Mouse (Mus musculus) intestine, embryonic 14.5 days (tissue): Measurements from ENCODE around the gene Senp2. TPM values are rescaled to one million over a fixed set of nuclear protein-coding genes. Genes with fewer than 3 reads are reported as not detected.

Experiments used
- ATAC-seq: fragments of 200-750 bp; cut with Nextera tagmentation; replicated peaks from 2 replicates; pipeline ENCODE4 v1.8.0; 2017; ENCODE audit warnings: low read depth, moderate number of reproducible peaks, moderate TSS enrichment, moderate library complexity; ENCODE audit not compliant: low FRiP score, low TSS enrichment
- DNase-seq: peaks from one replicate; pipeline ENCODE4 v3.0.0-alpha.2; 2018; ENCODE audit warnings: low spot score
- H3K27ac ChIP-seq: fragments of 300-500 bp; sonication (generic); 2 replicates; pipeline ENCODE4 v1.5.1; 2014; ENCODE audit warnings: low read depth, mild to moderate bottlenecking, control low read depth
- H3K27me3 ChIP-seq: fragments of 300-500 bp; sonication (generic); replicated peaks from 2 replicates; pipeline ENCODE4 v1.6.1; 2014; ENCODE audit warnings: low read length, control low read depth; ENCODE audit not compliant: control insufficient read depth, insufficient read depth
- H3K36me3 ChIP-seq: fragments of 300-500 bp; sonication (generic); 2 replicates; pipeline ENCODE4 v1.6.1; 2014; ENCODE audit warnings: low read length, control low read depth; ENCODE audit not compliant: control insufficient read depth, insufficient read depth
- H3K4me1 ChIP-seq: fragments of 300-500 bp; sonication (generic); replicated peaks from 2 replicates; pipeline ENCODE4 v1.6.1; 2014; ENCODE audit warnings: low read length, control low read depth, mixed read lengths; ENCODE audit not compliant: control insufficient read depth, insufficient read depth
- H3K4me2 ChIP-seq: fragments of 300-500 bp; sonication (generic); 2 replicates; pipeline ENCODE4 v1.6.1; 2014; ENCODE audit warnings: low read length
- H3K4me3 ChIP-seq: fragments of 300-500 bp; sonication (generic); 2 replicates; pipeline ENCODE4 v1.5.1; 2014; ENCODE audit warnings: low read depth, low read length, control low read depth, mixed read lengths
- H3K9ac ChIP-seq: fragments of 300-500 bp; sonication (generic); 2 replicates; pipeline ENCODE4 v1.6.1; 2014; ENCODE audit warnings: mild to moderate bottlenecking, low read length
- H3K9me3 ChIP-seq: fragments of 300-500 bp; sonication (generic); 2 replicates; pipeline ENCODE4 v1.6.1; 2016; ENCODE audit warnings: low read length, control low read depth; ENCODE audit not compliant: control insufficient read depth
- WGBS: fragments of 180-500 bp; shearing (Covaris S2); extraction: QIAGEN DNeasy Blood & Tissue Kit; methylation state at CpG from one replicate; pipeline ENCODE4 v1.1.7; 2014; 5-methylcytosine and 5-hydroxymethylcytosine counted together
- polyA plus RNA-seq: library from polyadenylated mRNA; unstranded; fragments of >200 nt; fragmentation: Nextera tagmentation; extraction: Ambion mirVana; gene quantifications from 2 replicates; pipeline ENCODE4 v1.2.1, GENCODE M21; 2014

The Senp2 gene
- polyA plus RNA-seq, 1 experiment from 2014 or later = 45.9 TPM

DNA sequence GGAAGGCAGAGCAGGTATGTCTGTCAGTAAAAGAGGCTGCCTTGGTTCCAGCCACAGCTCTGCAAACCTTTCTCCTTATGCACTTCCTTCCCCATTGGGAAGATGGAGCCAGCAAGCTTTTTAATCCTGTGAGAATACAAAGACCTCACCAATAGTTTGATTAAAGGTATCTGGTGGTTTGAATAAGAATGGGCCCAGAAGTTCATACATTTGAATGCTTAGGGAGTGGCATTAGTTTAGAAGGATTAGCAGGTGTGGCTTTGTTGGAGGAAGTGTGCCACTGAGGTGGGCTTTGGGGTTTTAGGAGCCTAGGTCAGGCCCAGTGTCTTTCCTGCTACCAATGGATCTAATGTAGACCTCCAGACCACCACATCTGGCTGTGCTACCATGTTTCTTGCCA is 56.3 kb downstream of the Senp2 start:
- Histone ChIP-seq H3K9me3 (no peaks in the 10 kb centered on the region), H3K9ac (no peak overlapping the region), H3K4me3 (no peak overlapping the region), H3K27me3 (no peaks in the 10 kb centered on the region), H3K27ac (no peak overlapping the region), H3K36me3 (peaks cover 97% of the 10 kb centered on the region), H3K4me2 (no peak overlapping the region), H3K4me1 (no peaks in the 10 kb centered on the region)
- DNase-seq (no peak), ATAC-seq (no peak)

DNA sequence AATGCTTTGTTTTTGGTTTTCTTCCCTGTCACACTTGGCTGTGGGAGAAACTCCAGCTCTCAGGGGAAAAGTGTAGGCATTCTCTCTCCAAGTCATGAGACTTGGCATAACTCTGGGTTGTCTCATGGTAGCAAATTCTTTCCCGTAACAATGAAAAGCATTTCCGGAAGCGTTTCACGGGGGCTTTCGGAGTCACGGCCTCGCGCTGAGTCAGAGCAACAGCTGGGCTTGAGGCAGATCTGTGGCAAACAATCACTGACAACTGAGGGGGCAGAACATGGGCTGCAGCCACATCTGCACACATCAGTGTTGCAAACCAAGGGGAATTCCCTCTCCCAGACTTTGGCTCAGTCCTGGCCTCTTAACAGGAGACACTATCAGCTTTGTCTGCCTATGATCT is 58.1 kb downstream of the Senp2 start:
- H3K4me1 ChIP-seq = no peaks in the 10 kb centered on the region
- H3K4me2 ChIP-seq = no peak overlapping the region
- DNase-seq (no peak), ATAC-seq (no peak)
- no peaks in the 10 kb centered on the region for H3K9me3 ChIP-seq
- H3K27ac ChIP-seq = no peak overlapping the region
- no peaks in the 10 kb centered on the region for H3K27me3 ChIP-seq
- peaks cover 95% of the 10 kb centered on the region for H3K36me3 ChIP-seq
- no peak overlapping the region for H3K4me3 ChIP-seq
- WGBS = 95% methylated on average over 8 of the region's 8 CpGs
- H3K9ac ChIP-seq = no peak overlapping the region

DNA sequence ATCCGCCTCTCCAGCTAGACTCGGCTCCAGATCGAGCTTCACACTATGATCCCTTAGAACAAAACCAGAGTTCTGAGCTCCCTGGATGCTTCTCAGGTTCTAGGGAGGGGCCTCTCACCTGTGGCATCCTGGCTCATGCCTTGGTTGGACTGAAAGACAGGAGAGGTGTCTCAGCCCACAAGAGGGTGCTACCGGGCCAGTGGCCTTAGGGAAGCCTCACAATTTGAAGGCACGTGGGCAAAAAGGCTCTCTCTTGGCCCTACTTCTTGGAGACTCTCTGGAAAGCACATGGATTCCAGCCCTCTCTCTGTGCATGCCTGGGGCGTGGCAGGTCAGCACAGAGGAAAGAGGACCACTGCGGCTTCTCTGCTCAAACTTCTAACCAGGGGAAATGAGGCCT is 62.1 kb downstream of the Senp2 start:
- DNase-seq (no peak), ATAC-seq (no peak)
- WGBS = 89% methylated on average over 7 of the region's 7 CpGs
- Histone ChIP-seq H3K27ac (no peak overlapping the region), H3K4me1 (no peaks in the 10 kb centered on the region), H3K4me2 (no peak overlapping the region), H3K27me3 (no peaks in the 10 kb centered on the region), H3K9me3 (no peaks in the 10 kb centered on the region), H3K4me3 (no peak overlapping the region), H3K9ac (no peak overlapping the region), H3K36me3 (peaks cover 93% of the 10 kb centered on the region)

GRCm38 (mm10) chr16:22075067-22075466 is 65.8 kb downstream of the Senp2 start:
- Histone ChIP-seq H3K4me2 (no peak overlapping the region), H3K36me3 (peaks cover 95% of the 10 kb centered on the region), H3K4me3 (no peak overlapping the region), H3K27ac (no peak overlapping the region), H3K9ac (no peak overlapping the region), H3K27me3 (no peaks in the 10 kb centered on the region), H3K4me1 (no peaks in the 10 kb centered on the region), H3K9me3 (no peaks in the 10 kb centered on the region)
- WGBS = 69% methylated on average over 6 of the region's 6 CpGs
- ATAC-seq (no peak), DNase-seq (no peak)

DNA sequence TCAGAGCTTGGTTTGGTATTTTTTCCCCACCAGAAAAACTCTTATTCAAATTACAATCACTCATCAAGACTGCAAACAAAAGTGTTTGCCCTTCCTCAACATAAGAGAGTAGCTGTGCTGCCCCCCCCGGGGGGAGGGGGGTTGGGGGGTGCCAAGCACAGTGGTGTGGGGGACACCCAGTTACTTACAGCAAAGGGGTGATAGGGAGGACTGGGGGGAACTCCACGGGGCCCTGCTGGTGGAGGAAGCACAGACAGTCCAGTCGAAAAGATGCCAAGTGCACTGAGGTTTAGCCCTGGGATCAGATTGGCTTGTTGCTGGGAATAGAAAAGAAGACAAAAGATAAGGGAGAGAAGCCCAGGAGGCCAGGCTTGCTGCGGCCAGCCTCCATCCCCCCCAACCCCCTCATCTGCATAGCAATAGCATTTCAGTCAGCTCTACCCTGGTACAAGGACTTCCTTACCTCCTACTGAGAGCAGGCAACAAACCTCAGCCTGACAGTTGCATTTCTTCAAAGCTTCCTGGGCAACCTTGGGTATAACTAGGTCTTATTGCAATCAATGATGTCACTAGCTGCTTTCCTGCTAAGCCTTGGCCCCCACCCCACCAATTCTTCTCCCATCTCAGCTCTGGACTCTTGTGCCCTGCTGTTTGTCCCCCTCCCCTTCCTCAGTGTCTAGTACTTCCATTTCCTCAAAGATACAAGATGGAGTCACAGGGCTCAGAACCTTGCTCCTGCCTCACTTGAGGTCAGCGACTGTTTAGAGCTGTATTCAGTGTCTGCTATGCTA is 66.7 kb downstream of the Senp2 start:
- H3K27ac ChIP-seq = no peak overlapping the region
- no peak overlapping the region for H3K4me3 ChIP-seq
- no peak overlapping the region for H3K4me2 ChIP-seq
- no peaks in the 10 kb centered on the region for H3K27me3 ChIP-seq
- DNase-seq (no peak), ATAC-seq (no peak)
- H3K36me3 ChIP-seq = peaks cover 95% of the 10 kb centered on the region
- H3K9ac ChIP-seq = no peak overlapping the region
- H3K4me1 ChIP-seq = no peaks in the 10 kb centered on the region
- H3K9me3 ChIP-seq = no peaks in the 10 kb centered on the region
- WGBS = 36% methylated on average over 5 of the region's 5 CpGs

DNA sequence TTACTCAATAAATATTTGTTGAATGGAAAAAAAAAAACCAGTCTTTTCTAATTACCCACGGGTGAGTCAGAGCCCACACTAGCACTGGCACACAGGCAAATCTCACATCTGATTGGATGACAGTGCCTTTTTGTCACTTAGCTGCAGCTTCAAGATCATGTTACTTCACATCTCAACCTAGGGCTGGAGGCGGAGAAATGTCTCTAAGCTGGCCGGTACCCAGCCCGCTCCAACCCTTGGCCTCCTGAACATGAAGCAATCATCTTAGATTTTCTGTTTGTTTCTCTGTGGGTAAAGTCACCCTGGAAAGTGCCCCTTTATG is 67.3 kb downstream of the Senp2 start:
- ATAC-seq (no peak), DNase-seq (no peak)
- H3K4me2 ChIP-seq = no peak overlapping the region
- no peaks in the 10 kb centered on the region for H3K27me3 ChIP-seq
- WGBS = 60% methylated on average over 4 of the region's 4 CpGs
- no peak overlapping the region for H3K4me3 ChIP-seq
- H3K27ac ChIP-seq = no peak overlapping the region
- peaks cover 95% of the 10 kb centered on the region for H3K36me3 ChIP-seq
- no peaks in the 10 kb centered on the region for H3K4me1 ChIP-seq
- no peaks in the 10 kb centered on the region for H3K9me3 ChIP-seq
- no peak overlapping the region for H3K9ac ChIP-seq

GRCm38 (mm10) chr16:22080125-22080710 is 70.9 kb downstream of the Senp2 start:
- Histone ChIP-seq H3K36me3 (peaks cover 87% of the 10 kb centered on the region), H3K4me2 (no peak overlapping the region), H3K4me3 (no peak overlapping the region), H3K27ac (no peak overlapping the region), H3K27me3 (no peaks in the 10 kb centered on the region), H3K9me3 (no peaks in the 10 kb centered on the region), H3K9ac (no peak overlapping the region), H3K4me1 (no peaks in the 10 kb centered on the region)
- DNase-seq = no peak
- whole genome bisulfite sequencing = 84% methylated on average over 12 of the region's 12 CpGs
- ATAC-seq = no peak

- H3K9ac ChIP-seq = no peak overlapping the region
- no peak for ATAC-seq
- no peak overlapping the region for H3K4me3 ChIP-seq
- no peaks in the 10 kb centered on the region for H3K27me3 ChIP-seq
- no peak overlapping the region for H3K27ac ChIP-seq
- DNase-seq = no peak
- H3K36me3 ChIP-seq = peaks cover 68% of the 10 kb centered on the region
- WGBS = 94% methylated on average over 4 of the region's 4 CpGs
- H3K9me3 ChIP-seq = no peaks in the 10 kb centered on the region
- no peaks in the 10 kb centered on the region for H3K4me1 ChIP-seq
- no peak overlapping the region for H3K4me2 ChIP-seq
These were observed 76.1 kb downstream of the Senp2 start for GRCm38 (mm10) chr16:22085411-22085810.

DNA sequence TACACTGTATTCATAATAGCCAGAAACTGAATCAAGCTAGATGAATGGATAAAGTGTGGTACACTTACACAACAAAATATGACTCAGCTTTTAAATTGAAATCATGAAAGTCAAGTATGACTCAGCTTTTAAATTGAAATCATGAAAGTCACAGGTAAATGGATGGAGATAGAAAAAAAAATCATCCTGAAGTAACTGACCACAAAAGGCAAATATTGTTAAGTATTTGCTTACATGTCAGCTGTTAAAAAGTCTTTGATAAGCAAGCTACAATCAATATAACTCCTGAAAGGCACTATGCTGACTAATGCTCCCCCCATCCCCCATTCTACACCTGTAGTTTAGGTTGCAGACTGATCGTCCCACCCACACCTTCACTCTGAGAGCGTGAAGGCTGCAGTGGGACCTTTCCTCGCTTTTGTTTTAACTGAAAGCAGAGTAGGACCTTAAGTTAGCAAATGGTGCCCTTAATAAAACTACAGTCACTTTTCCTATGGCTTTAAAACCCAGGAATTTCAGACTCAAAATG is 82.0 kb downstream of the Senp2 start:
- H3K27ac ChIP-seq = no peak overlapping the region
- H3K36me3 ChIP-seq = peaks cover 22% of the 10 kb centered on the region
- WGBS = 75% methylated on average over 3 of the region's 3 CpGs
- H3K9ac ChIP-seq = no peak overlapping the region
- H3K4me2 ChIP-seq = no peak overlapping the region
- no peaks in the 10 kb centered on the region for H3K9me3 ChIP-seq
- DNase-seq (no peak), ATAC-seq (no peak)
- no peak overlapping the region for H3K4me3 ChIP-seq
- no peaks in the 10 kb centered on the region for H3K4me1 ChIP-seq
- H3K27me3 ChIP-seq = no peaks in the 10 kb centered on the region
